Mouse (Mus musculus) erythroblast, embryonic 14.5 days (primary cell): ENCODE results near the gene Myf5. TPM values are rescaled to one million over a fixed set of nuclear protein-coding genes. Genes with fewer than 3 reads are reported as not detected.

Source experiments
- H3K27me3 ChIP-seq: 2 replicates; pipeline ENCODE4 v1.6.1; 2012; ENCODE audit warnings: inconsistent platforms; ENCODE audit not compliant: control insufficient read depth
- H3K36me3 ChIP-seq: 2 replicates; pipeline ENCODE4 v1.6.1; 2012; ENCODE audit warnings: mild to moderate bottlenecking, inconsistent platforms; ENCODE audit not compliant: control insufficient read depth
- H3K4me1 ChIP-seq: 2 replicates; pipeline ENCODE4 v1.6.1; 2012; ENCODE audit warnings: inconsistent platforms; ENCODE audit not compliant: control insufficient read depth
- H3K4me3 ChIP-seq: replicated peaks from 2 replicates; pipeline ENCODE3; 2012; ENCODE audit warnings: moderate library complexity, mild to moderate bottlenecking, inconsistent platforms
- H3K9me3 ChIP-seq: 2 replicates; pipeline ENCODE4 v1.6.1; 2012; ENCODE audit warnings: low read length, inconsistent platforms, mixed read lengths; ENCODE audit not compliant: control insufficient read depth
- GATA1 ChIP-seq: IDR thresholded peaks from 2 replicates; pipeline ENCODE4 v1.6.1; 2012; ENCODE audit warnings: low read length, inconsistent platforms, mixed read lengths
- TAL1 ChIP-seq: IDR thresholded peaks from 3 replicates; pipeline ENCODE4 v1.6.1; 2012; ENCODE audit warnings: low read length, inconsistent platforms, mixed read lengths
- polyA plus RNA-seq: library from polyadenylated mRNA; stranded (reverse); fragments of >175 nt; gene quantifications from 2 replicates; pipeline ENCODE4 v1.2.3, GENCODE M21; 2012

The Myf5 gene
- polyA plus RNA-seq: not detected in 2 replicates

- TF ChIP-seq GATA1 (no peak), TAL1 (no peak)
- no peaks in the 10 kb centered on the region for H3K27me3 ChIP-seq
- no peak within 1 kb of the TSS for H3K4me3 ChIP-seq
- H3K9me3 ChIP-seq: peaks cover 19% of the 10 kb centered on the region
- no peaks in the 10 kb centered on the region for H3K36me3 ChIP-seq
- no peaks in the 10 kb centered on the region for H3K4me1 ChIP-seq
Measured at GRCm38 (mm10) chr10:107485870-107486269, at the start of gene Myf5. Myf5 (minus strand) TSS chr10:107486134.

- TF ChIP-seq GATA1 (no peak), TAL1 (no peak)
- H3K4me1 ChIP-seq: no peaks in the 10 kb centered on the region
- H3K9me3 ChIP-seq: peaks cover 22% of the 10 kb centered on the region
- H3K27me3 ChIP-seq: no peaks in the 10 kb centered on the region
- H3K36me3 ChIP-seq: no peaks in the 10 kb centered on the region
- H3K4me3 ChIP-seq: no peak overlapping the region
Measured at GRCm38 (mm10) chr10:107528758-107529157, 42.8 kb upstream of the Myf5 start.

GRCm38 (mm10) chr10:107519216-107519615 is 33.3 kb upstream of the Myf5 start:
- H3K4me1 ChIP-seq: no peaks in the 10 kb centered on the region
- TF ChIP-seq GATA1 (no peak), TAL1 (no peak)
- no peaks in the 10 kb centered on the region for H3K36me3 ChIP-seq
- peaks cover 10% of the 10 kb centered on the region; the same call in 1 of the 2 replicates for H3K9me3 ChIP-seq
- no peak overlapping the region for H3K4me3 ChIP-seq
- no peaks in the 10 kb centered on the region for H3K27me3 ChIP-seq

DNA sequence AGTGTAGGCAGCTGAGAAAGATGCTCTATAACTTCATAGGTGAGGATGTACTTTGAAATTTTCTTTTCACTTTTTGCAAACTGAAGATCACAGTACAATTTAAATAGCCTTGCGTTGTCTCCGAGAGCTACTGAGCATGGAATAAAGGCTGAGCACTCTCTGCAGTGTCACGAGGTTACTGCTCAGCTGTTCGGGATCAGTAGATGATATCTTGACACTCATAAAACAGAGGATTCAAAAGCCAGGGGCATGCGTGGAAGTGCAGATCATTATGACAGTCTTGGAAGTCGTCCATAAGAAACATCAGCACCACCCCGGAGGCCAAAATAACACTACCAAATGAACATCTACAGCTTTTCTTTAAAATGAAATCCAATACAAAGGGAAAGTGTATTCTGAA is 30.7 kb upstream of the Myf5 start:
- TF ChIP-seq TAL1: no peak
- no peak for TF ChIP-seq GATA1
- Histone ChIP-seq H3K9me3 (peaks cover 6% of the 10 kb centered on the region; the same call in 1 of the 2 replicates), H3K4me3 (no peak overlapping the region), H3K27me3 (no peaks in the 10 kb centered on the region), H3K36me3 (no peaks in the 10 kb centered on the region), H3K4me1 (no peaks in the 10 kb centered on the region)

DNA sequence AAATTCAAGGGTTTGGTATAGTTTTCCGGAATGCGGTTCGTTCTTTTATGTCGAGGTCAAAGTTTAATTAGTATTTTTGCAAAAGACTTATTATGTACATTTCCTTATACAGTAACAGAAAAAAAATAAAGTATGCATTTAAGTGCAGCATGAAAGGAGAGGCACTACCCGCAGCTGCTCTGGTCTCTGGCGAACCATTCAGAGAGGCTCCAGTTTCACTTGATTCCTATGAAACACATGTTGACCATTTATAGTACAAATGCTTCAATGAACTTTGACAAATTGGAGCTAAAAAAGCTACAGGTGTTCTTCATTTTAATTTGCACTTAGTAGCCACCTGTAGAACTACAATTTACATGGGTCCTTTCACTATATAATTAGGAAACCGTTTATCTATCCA is 28.8 kb upstream of the Myf5 start:
- TF ChIP-seq TAL1 (no peak), GATA1 (no peak)

GRCm38 (mm10) chr10:107506397-107506796 is 20.5 kb upstream of the Myf5 start:
- Histone ChIP-seq H3K4me3 (no peak overlapping the region), H3K36me3 (no peaks in the 10 kb centered on the region), H3K4me1 (no peaks in the 10 kb centered on the region), H3K27me3 (no peaks in the 10 kb centered on the region), H3K9me3 (no peaks in the 10 kb centered on the region)
- TF ChIP-seq GATA1 (no peak), TAL1 (no peak)

More for the DNA sequence above, 28.8 kb upstream of the Myf5 start:
- Histone ChIP-seq H3K9me3 (peaks cover 4% of the 10 kb centered on the region; the same call in 1 of the 2 replicates), H3K4me1 (no peaks in the 10 kb centered on the region), H3K4me3 (no peak overlapping the region), H3K27me3 (no peaks in the 10 kb centered on the region), H3K36me3 (no peaks in the 10 kb centered on the region)

DNA sequence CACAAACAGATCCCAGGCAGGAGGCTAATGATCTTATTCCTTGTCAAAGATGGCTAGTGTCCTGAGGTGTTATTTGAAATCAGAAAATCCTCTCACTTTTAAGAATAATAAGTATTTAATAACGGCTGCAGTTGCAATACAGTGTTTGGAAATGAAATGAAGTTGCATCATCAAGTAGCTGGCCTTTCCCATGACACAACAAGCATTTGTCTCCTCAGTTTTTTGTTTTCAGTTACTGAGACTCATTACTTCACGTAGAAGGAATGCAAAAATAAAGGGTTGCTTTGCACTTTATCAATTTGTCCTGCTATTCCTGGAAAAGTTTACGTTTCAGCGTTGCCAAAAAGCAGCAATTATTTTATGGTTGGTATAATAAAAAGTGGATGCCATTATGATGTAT is 17.5 kb upstream of the Myf5 start:
- Histone ChIP-seq H3K4me3 (no peak overlapping the region), H3K27me3 (no peaks in the 10 kb centered on the region), H3K4me1 (no peaks in the 10 kb centered on the region), H3K9me3 (no peaks in the 10 kb centered on the region; the same call in 1 of the 2 replicates), H3K36me3 (no peaks in the 10 kb centered on the region)
- no peak for TF ChIP-seq TAL1
- no peak for TF ChIP-seq GATA1

- H3K36me3 ChIP-seq: no peaks in the 10 kb centered on the region
- TF ChIP-seq GATA1: no peak
- TF ChIP-seq TAL1: no peak
- H3K27me3 ChIP-seq: no peaks in the 10 kb centered on the region
- no peaks in the 10 kb centered on the region; the same call in 1 of the 2 replicates for H3K9me3 ChIP-seq
- H3K4me1 ChIP-seq: no peaks in the 10 kb centered on the region
- no peak overlapping the region for H3K4me3 ChIP-seq
Measured at GRCm38 (mm10) chr10:107502193-107502592, 16.3 kb upstream of the Myf5 start.

DNA sequence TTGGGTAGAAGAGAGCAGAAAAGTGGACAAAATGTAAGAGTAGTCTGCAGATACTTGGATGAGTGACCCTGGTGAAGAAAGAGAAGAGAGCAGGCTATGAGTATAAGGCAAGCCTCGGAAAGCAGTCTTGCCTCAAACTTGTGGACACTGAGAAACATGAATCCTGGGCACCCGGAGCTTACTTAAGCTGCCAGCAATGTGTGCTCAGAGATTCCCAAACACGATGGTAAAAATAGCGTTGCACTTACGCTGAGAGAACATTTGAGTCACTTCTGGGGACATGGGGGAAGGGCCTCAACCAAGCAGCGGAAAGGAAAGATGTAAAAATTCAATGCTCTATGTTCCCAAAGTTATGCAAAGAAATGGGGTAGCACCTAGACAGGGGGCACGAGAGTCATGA is 13.7 kb upstream of the Myf5 start:
- no peaks in the 10 kb centered on the region; the same call in 1 of the 2 replicates for H3K9me3 ChIP-seq
- no peaks in the 10 kb centered on the region for H3K36me3 ChIP-seq
- H3K4me1 ChIP-seq: no peaks in the 10 kb centered on the region
- no peaks in the 10 kb centered on the region for H3K27me3 ChIP-seq
- TF ChIP-seq TAL1 (no peak), GATA1 (no peak)
- no peak overlapping the region for H3K4me3 ChIP-seq

DNA sequence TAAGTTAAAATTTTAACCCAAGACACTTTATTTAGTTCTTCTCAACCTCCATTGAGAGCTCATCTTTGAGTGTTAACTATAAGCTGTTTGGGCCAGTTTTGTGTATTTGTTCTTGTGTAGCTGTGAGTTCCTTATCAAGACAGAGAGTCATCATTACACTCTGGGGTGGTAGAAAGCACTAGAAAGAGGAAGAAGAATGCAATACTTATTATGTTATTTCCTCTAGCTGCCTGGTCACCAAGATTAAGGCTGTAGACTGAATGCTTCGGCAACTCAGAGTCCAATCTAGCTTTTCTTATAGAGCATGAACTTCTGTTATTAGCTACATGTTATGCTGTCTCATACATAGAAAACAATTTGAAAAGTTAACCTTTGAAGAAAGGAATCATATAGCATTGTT is 10.5 kb upstream of the Myf5 start:
- H3K4me3 ChIP-seq: no peak overlapping the region
- no peak for TF ChIP-seq GATA1
- no peak for TF ChIP-seq TAL1
- H3K9me3 ChIP-seq: peaks cover 4% of the 10 kb centered on the region; the same call in 1 of the 2 replicates
- H3K4me1 ChIP-seq: no peaks in the 10 kb centered on the region
- no peaks in the 10 kb centered on the region for H3K27me3 ChIP-seq
- no peaks in the 10 kb centered on the region for H3K36me3 ChIP-seq
